Mouse (Mus musculus) thymus, adult 2 months (tissue): ENCODE data around the gene Mtg2.

Experiments
- CTCF ChIP-seq: fragments of 200-500 bp; IDR thresholded peaks from 2 replicates; pipeline ENCODE4 v1.5.1; 2012; ENCODE audit warnings: mild to moderate bottlenecking, control low read depth, low read length, moderate library complexity, borderline replicate concordance; ENCODE audit not compliant: control insufficient read depth, poor library complexity, insufficient read depth; ENCODE audit errors: extremely low read depth
- POLR2A ChIP-seq: fragments of 200-500 bp; IDR thresholded peaks from 2 replicates; pipeline ENCODE4 v1.6.1; 2012; ENCODE audit warnings: mild to moderate bottlenecking, low read length, control low read depth, moderate library complexity; ENCODE audit not compliant: control insufficient read depth, poor library complexity, insufficient read depth; ENCODE audit errors: extremely low read depth

- TF ChIP-seq POLR2A (no peak), CTCF (no peak)
Measured at GRCm38 (mm10) chr2:180072886-180073285, 2.5 kb downstream of the Mtg2 start.
